Mouse (Mus musculus) megakaryocyte, embryonic 14.5 days (primary cell): ENCODE results near the gene Slc8b1.

Source experiments
- FLI1 ChIP-seq: IDR thresholded peaks from 2 replicates; pipeline ENCODE4 v1.6.1; 2012; ENCODE audit warnings: low read length, inconsistent platforms, mixed read lengths
- GATA1 ChIP-seq: IDR thresholded peaks from 3 replicates; pipeline ENCODE4 v1.6.1; 2012; ENCODE audit warnings: mixed read lengths, low read length, inconsistent platforms, borderline replicate concordance

DNA sequence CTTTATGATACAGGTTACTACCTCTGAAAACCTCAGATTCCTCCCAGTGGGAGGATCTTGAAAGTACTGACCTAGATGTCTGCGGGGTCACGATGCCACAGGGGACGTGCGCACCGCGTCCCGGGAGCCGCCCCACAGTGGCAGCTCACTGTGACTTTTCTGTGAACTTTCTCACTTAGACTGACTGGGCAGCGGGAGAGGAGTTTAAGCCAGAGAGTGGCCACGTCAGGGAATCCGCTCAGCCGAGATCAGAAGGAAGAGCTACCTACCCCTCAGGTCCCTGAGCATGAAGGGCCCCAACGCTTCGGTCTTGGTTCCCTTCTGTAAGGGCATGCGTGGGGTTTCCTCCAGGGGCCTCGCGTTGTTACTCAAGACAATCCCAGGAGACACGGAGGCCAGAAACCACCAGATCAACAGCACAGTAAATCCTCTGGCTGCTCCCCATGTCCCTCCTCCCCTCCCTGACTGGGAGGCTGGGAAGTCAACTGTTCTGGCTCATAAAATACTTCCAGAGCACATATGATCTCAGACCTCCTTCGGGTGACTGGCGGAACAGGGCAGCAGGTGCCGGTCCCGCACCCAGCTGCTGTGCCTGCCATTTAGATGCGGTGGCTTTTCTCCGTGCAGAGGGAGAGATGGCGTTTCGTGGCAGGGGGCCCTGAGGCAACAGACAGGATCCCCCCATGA lies 68.4 kb downstream of the Slc8b1 start:
- no peak for TF ChIP-seq GATA1
- TF ChIP-seq FLI1: no peak
